Mouse (Mus musculus) right cerebral cortex, adult 2 months (tissue): ENCODE results near the gene Fam49a.
"Not testable (repeated sequence)": the region's sequence is repeated elsewhere in the genome, so short reads cannot be mapped to it uniquely, and the experiment has no call there.

Experiments
- DNase-seq, 2 experiments: peaks; one replicate each; pipeline ENCODE4 v3.0.0; 2021 to 2022; ENCODE audit warnings: low spot score in 2 of 2

Fam49a gene

DNA sequence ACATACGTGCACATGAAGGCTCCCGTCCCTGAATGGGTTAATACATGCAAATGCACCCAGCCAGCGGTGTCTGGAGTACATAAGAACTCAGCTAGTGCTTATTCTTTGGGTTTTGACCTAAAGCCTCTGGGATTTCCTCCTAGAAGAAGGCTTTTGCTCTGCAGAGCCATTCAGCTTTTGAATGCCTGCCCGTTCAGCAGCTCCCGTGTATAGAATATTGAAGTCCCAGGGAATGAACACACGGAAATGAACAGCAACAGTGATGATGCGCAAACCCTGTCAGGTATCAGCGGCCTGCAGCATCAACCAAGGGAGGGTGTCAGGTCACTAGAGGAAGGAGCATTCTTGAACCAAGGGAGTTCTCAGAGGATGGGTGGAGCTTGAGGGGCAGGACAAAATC, 52.4 kb downstream of the Fam49a start:
- no peak for DNase-seq

GRCm38 (mm10) chr12:12315011-12315410, 53.1 kb downstream of the Fam49a start:
- DNase-seq, result no peak

DNA sequence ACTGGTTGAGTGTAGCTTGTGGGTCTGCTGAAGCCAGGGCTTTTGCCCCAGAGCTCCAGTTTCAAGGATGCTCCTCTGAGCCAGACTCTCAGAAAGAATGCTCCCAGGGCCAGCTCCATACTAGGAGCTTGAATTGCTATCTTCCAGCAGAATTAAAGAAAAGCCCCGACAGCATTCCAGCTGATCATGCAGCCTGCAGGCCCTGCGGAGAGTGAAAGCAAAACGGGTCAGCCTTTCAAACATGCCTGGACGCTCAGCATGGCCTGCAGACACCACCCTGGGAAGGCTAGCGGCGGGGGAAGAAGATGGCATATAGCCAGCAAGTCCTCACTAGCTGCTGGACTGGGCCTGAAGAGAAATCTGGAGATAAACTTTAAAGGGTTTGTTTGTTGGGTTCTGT, 55.0 kb downstream of the Fam49a start:
- peak in 1 of 2 experiments; percentile 41 for DNase-seq

DNA sequence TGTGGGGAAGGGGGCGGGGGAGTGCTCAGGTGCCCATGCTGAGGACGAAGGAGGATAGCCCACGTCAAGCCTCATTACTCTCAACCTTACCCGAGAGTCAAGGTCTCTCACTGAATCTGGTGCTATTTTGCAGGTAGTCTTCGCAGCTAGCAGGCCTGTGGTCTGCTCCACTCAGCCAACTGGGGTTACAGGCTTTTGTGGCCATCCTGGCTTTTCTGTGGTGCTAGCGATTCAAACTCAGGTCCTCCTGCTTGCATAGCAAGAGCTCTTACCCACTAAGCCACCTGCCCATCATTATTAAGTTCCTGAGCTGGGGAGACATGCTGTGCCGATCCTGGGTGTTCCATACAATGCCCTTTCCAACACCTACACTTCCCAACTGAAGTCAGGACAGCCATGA, 55.7 kb downstream of the Fam49a start:
- no peak for DNase-seq

GRCm38 (mm10) chr12:12318140-12318734, 56.3 kb downstream of the Fam49a start:
- DNase-seq, result no peak

- DNase-seq, result no peak
Observed at GRCm38 (mm10) chr12:12320693-12321092, 58.8 kb downstream of the Fam49a start.

- DNase-seq, result no peak
Observed at GRCm38 (mm10) chr12:12321111-12321510, 59.2 kb downstream of the Fam49a start.

GRCm38 (mm10) chr12:12323084-12323483, 61.1 kb downstream of the Fam49a start:
- DNase-seq, result no peak

GRCm38 (mm10) chr12:12323616-12324223, 61.8 kb downstream of the Fam49a start:
- peak; percentile 93 to 97 for DNase-seq

GRCm38 (mm10) chr12:12324266-12324665, 62.3 kb downstream of the Fam49a start:
- not testable (repeated sequence) for DNase-seq

DNA sequence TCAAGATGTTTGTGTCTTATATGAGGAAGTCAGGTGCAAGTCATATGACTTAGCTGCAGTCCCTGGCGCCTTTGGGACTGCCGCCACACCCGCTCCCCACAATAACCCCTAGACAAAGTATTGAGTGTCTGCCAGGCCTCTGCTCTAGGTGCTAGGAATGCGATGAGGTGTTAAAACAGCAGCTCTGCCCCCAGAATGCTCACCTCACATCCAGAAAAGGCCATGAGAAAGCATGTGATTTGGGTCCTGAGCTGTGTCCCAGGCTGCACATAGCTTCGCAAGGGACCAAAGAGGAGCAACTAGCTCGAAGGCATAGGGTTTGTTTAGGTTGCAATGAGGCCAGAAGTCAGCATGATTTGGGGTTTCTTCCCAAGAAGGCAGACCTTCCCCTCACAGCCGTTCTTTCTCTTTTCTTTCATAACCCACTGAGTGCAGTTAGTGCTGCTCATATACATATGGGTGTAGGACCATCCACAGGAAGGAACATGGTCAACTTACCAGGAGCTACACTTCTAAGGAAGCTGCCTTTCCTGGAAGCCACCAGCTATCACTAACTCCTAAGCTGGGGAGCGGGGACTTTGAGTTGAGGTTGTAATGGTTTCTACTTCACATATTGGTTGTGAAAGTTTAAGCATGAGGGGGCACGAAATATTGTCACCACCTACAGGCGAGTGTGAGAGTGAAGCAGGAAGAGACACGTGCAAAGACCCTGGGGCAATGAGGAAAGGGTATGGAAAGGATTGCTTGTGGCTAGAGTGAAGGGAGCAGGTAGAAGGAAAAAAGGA, 71.8 kb downstream of the Fam49a start:
- no peak for DNase-seq

GRCm38 (mm10) chr12:12334486-12334885, 72.5 kb downstream of the Fam49a start:
- no peak for DNase-seq

DNA sequence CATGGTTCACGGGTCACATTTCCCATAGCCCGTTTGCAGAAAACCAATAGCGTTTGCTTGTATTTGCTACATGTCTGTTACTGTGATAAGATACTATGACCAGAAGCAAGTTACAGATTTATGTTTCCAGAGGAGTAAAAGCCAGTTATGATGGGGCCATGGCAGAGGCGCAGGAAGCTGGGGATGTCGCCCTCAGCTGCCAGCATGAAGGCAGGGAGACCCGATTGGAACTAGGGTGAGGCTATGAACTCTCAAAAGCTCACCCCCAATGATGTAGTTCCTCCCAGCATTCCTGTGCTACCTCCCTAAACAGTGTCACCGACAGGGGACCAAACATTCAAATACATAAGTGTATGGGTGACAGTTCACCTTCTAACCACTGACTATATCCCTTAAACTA, 73.6 kb downstream of the Fam49a start:
- DNase-seq, result no peak

DNA sequence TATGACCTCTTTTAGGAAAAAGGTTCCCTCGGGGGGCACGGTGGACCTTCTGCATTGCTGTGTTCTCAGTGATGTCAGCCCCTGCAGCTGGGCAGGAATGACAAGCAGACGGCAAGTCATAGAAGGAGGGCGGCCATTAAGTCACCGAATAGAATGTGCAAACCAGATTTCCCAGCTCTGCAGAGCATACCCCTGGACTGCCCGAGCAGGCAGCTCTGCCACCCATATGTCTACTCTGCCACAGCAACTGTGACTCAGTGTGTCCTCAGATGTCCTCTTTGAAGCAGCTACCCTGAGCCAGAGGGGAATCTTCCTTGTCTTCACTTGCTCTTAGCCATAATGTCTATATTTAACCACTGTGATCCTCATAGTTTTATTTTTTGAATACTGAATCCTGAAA, 75.4 kb downstream of the Fam49a start:
- peak; percentile 55 to 57 for DNase-seq

- no peak for DNase-seq
Observed at GRCm38 (mm10) chr12:12343320-12343719, 81.4 kb downstream of the Fam49a start.

- no peak for DNase-seq
Observed at GRCm38 (mm10) chr12:12348625-12349024, 86.7 kb downstream of the Fam49a start.

- no peak for DNase-seq
Observed at GRCm38 (mm10) chr12:12349645-12350288, 87.8 kb downstream of the Fam49a start.

GRCm38 (mm10) chr12:12351816-12352552, 90.0 kb downstream of the Fam49a start:
- DNase-seq, result no peak

- no peak for DNase-seq
Observed at GRCm38 (mm10) chr12:12354115-12354653, 92.2 kb downstream of the Fam49a start.

- no peak for DNase-seq
Observed at GRCm38 (mm10) chr12:12356048-12356447, 94.1 kb downstream of the Fam49a start.

DNA sequence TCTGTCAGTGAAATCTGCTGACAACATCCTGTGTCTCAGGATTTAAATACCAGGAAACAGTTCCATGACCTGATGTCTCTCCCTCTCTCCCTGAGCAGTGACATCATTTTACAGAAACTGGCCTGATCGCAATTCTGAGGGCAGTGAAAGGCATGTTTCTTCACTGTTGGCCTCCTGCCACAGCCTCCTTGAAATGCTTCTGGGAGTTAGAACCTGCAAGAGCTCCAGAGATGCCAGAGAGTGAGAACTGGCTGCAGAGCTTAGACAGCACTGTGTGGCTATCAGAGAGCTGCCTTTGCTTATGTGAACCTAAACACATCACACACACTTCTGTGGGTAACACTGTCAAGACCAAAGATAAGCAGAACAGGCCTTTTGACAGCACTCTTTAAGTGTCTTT, 94.5 kb downstream of the Fam49a start:
- DNase-seq, result no peak

- no peak for DNase-seq
Observed at GRCm38 (mm10) chr12:12356946-12357345, 95.0 kb downstream of the Fam49a start.
